Mouse (Mus musculus) liver, embryonic 14.5 days (tissue): Measurements from ENCODE around the gene Ssbp3. TPM values are rescaled to one million over a fixed set of nuclear protein-coding genes. Genes with fewer than 3 reads are reported as not detected.

Experiments
- ATAC-seq: fragments of 200-750 bp; cut with Nextera tagmentation; 2 replicates; pipeline ENCODE4 v1.8.0; 2017; ENCODE audit warnings: moderate number of reproducible peaks, mild to moderate bottlenecking, moderate library complexity; ENCODE audit not compliant: insufficient read depth
- DNase-seq, 3 experiments: peaks; one replicate each; pipeline ENCODE4 v3.0.0-alpha.2; 2012 to 2013; ENCODE audit warnings: low read depth in 3 of 3, low spot score in 3 of 3
- H3K27ac ChIP-seq: fragments of 300-500 bp; sonication (generic); 2 replicates; pipeline ENCODE4 v1.5.1; 2014; ENCODE audit warnings: moderate library complexity, mild to moderate bottlenecking, control low read depth, inconsistent platforms
- H3K27me3 ChIP-seq: fragments of 300-500 bp; sonication (generic); 2 replicates; pipeline ENCODE4 v1.6.1; 2014; ENCODE audit warnings: mild to moderate bottlenecking, low read length, moderate library complexity; ENCODE audit not compliant: control insufficient read depth, insufficient read depth
- H3K36me3 ChIP-seq: fragments of 300-500 bp; sonication (generic); replicated peaks from 2 replicates; pipeline ENCODE4 v1.6.1; 2014; ENCODE audit warnings: low read depth; ENCODE audit not compliant: control insufficient read depth, insufficient read depth
- H3K4me1 ChIP-seq, 2 experiments: fragments of 200-500 bp in 1 of 2; fragments of 300-500 bp in 1 of 2; sonication (generic) in 1 of 2; replicated peaks; 2 replicates each; pipeline ENCODE4 v1.6.1; 2012 to 2014; ENCODE audit warnings: antibody characterized with exemption in 1 of 2, inconsistent platforms in 1 of 2, low read length in 1 of 2; ENCODE audit not compliant: control insufficient read depth in 2 of 2, insufficient read depth in 2 of 2
- H3K4me2 ChIP-seq: fragments of 300-500 bp; sonication (generic); 2 replicates; pipeline ENCODE4 v1.6.1; 2014; ENCODE audit warnings: low read depth, mild to moderate bottlenecking, control low read depth, moderate library complexity
- H3K4me3 ChIP-seq, 2 experiments: fragments of 200-500 bp in 1 of 2; fragments of 300-500 bp in 1 of 2; sonication (generic) in 1 of 2; 2 replicates each; pipeline ENCODE4 v1.5.1; 2012 to 2014; ENCODE audit warnings: low read depth in 2 of 2, low read length in 2 of 2, mild to moderate bottlenecking in 2 of 2, control low read depth in 1 of 2, inconsistent platforms in 1 of 2, moderate library complexity in 1 of 2; ENCODE audit not compliant: insufficient read depth in 1 of 2
- H3K9ac ChIP-seq: fragments of 300-500 bp; sonication (generic); replicated peaks from 2 replicates; pipeline ENCODE4 v1.6.1; 2014; ENCODE audit warnings: mild to moderate bottlenecking, control low read depth, moderate library complexity
- H3K9me3 ChIP-seq: fragments of 300-500 bp; sonication (generic); 2 replicates; pipeline ENCODE4 v1.6.1; 2016; ENCODE audit warnings: low read length, mixed read lengths; ENCODE audit not compliant: control insufficient read depth
- CTCF ChIP-seq: IDR thresholded peaks from 2 replicates; pipeline ENCODE4 v1.5.1; 2016; ENCODE audit warnings: antibody characterized with exemption, low read depth, control low read depth
- EP300 ChIP-seq: IDR thresholded peaks from 2 replicates; pipeline ENCODE4 v1.6.1; 2016; ENCODE audit warnings: antibody characterized with exemption, low read depth
- WGBS: fragments of 180-500 bp; shearing (Covaris S2); extraction: QIAGEN DNeasy Blood & Tissue Kit; methylation state at CpG from one replicate; pipeline ENCODE4 v1.1.7; 2014; ENCODE audit not compliant: insufficient replicate concordance; 5-methylcytosine and 5-hydroxymethylcytosine counted together
- polyA plus RNA-seq, 2 experiments: library from polyadenylated mRNA; depleted of rRNA in 1 of 2; stranded (reverse) in 1 of 2; unstranded in 1 of 2; fragments of >200 nt; fragmentation: Nextera tagmentation in 1 of 2; extraction: Ambion mirVana in 1 of 2; gene quantifications; 2 replicates each; pipeline versions ENCODE4 v1.2.1 to v1.2.3; 2012 to 2014

Gene Ssbp3
- polyA plus RNA-seq, 2 experiments: 33.0 to 52.1 TPM

DNA sequence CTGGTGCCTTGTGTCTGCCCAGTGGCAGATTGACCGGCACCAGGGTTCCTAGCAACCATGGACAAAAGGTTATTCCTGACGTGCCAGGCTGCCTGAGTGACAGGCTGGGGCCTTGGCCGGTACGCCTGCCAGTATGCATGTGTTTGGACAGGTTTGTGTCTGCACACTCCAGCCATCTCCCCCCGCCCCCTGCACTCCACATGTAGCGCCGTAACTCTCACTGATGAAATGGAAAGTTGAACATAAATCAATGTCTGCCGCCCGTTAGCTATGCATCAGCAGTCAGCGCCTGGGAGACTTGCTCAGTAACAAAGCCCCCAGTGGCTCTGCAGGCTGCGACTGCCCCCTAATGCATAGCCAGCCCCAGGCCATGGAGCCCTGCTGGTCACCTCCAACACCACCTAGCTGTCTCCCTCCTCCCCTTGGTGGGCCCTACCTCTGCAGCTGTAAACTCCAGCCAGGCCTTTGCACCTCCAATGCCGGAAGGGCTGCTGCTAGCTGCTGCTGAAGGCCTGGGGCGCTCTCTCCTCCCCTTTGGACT, 105.5 kb downstream of the Ssbp3 start:
- Histone ChIP-seq H3K27ac (no peak overlapping the region), H3K9ac (no peak overlapping the region), H3K4me2 (no peak overlapping the region), H3K36me3 (0 out of 2 replicates have a peak, but pooled peaks cover 2% of the 10 kb centered on the region), H3K4me1 (peaks cover 0 to 5% of the 10 kb centered on the region in 2 experiments; a peak in 2 of 4 replicates), H3K9me3 (no peaks in the 10 kb centered on the region), H3K4me3 (no peak overlapping the region), H3K27me3 (no peaks in the 10 kb centered on the region)
- no peak for DNase-seq
- TF ChIP-seq CTCF (no peak), EP300 (no peak)
- ATAC-seq: no peak
- WGBS: 84% methylated on average over 13 of the region's 13 CpGs

DNA sequence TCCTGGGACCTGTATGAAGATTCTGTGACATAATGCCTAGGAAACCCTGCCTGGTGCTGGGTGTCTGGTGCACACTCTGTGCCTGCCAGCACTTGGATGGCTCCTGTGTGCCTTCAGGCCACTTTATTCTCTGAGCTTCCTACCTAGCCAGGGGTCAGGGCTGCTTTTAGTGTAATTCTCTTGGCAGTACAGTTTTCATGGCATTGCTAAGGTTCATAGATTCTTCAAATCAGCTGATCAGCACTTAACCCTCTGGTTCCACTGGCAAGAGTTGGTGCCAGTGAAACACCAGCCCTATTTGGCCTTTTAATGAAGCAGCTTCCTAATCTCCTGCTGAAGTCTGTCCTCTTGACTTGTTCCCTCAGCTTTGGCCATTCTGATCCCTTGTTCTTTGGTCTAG, 106.8 kb downstream of the Ssbp3 start:
- Histone ChIP-seq H3K4me2 (no peak overlapping the region), H3K27ac (no peak overlapping the region), H3K27me3 (no peaks in the 10 kb centered on the region), H3K9me3 (no peaks in the 10 kb centered on the region), H3K36me3 (0 out of 2 replicates have a peak, but pooled peaks cover under 1% of the 10 kb centered on the region), H3K4me1 (peaks cover 0 to 8% of the 10 kb centered on the region in 2 experiments; a peak in 2 of 4 replicates), H3K9ac (no peak overlapping the region), H3K4me3 (no peak overlapping the region)
- TF ChIP-seq CTCF: no peak
- no peak for TF ChIP-seq EP300
- DNase-seq: no peak
- ATAC-seq: no peak

DNA sequence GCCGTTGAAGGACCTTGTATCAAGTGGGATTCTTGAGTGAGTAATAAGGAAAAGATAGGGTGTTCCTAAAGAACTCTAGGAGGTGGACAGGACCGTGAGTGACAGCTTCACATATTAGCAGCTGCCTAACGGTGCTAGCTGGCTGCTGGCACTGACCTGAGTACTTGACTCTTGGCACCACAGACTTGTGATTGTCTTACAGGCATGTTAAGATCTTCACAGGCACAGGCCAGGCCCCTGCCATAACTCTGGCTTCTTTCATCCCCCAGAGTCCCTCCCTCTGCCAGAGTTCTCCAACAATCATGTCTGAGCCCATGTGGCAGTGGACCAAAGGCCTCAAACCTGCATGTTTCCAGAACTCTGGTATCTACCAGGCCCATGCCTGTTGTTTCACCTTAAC, 108.0 kb downstream of the Ssbp3 start:
- H3K27ac ChIP-seq: no peak overlapping the region
- H3K36me3 ChIP-seq: no peaks in the 10 kb centered on the region
- TF ChIP-seq CTCF (no peak), EP300 (no peak)
- H3K4me2 ChIP-seq: no peak overlapping the region
- ATAC-seq (no peak), DNase-seq (no peak)
- 87% methylated on average over 3 of the region's 3 CpGs for WGBS
- no peaks in the 10 kb centered on the region for H3K27me3 ChIP-seq
- H3K9me3 ChIP-seq: no peaks in the 10 kb centered on the region
- H3K4me1 ChIP-seq: peaks cover 0 to 8% of the 10 kb centered on the region in 2 experiments; a peak in 2 of 4 replicates
- no peak overlapping the region for H3K9ac ChIP-seq
- no peak overlapping the region for H3K4me3 ChIP-seq

DNA sequence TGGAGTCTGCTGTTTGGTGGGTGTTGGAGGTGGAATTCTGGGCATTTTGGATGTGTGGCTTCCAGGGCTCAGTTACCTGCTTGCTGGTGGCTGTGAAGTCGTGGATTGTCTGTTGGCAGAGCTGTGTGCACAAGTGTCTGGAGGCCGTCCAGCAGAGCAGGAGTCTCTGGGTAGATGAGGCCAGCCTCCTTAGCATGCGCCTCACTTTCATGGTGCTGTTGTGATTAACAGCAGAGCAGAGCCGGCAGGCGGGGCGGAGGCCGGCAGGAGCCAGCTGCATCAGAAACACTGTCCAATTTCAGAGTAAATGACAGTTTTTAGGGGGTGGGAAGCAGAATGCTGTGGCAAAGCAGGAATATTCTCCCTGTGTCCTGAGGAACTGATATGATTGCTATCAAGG, 108.5 kb downstream of the Ssbp3 start:
- Histone ChIP-seq H3K27ac (no peak overlapping the region), H3K4me2 (no peak overlapping the region), H3K4me3 (no peak overlapping the region), H3K9me3 (no peaks in the 10 kb centered on the region), H3K9ac (no peak overlapping the region), H3K27me3 (no peaks in the 10 kb centered on the region), H3K36me3 (no peaks in the 10 kb centered on the region), H3K4me1 (peaks cover 0 to 8% of the 10 kb centered on the region in 2 experiments; a peak in 2 of 4 replicates)
- TF ChIP-seq CTCF: no peak
- 79% methylated on average over 7 of the region's 7 CpGs for WGBS
- no peak for DNase-seq
- no peak for ATAC-seq

DNA sequence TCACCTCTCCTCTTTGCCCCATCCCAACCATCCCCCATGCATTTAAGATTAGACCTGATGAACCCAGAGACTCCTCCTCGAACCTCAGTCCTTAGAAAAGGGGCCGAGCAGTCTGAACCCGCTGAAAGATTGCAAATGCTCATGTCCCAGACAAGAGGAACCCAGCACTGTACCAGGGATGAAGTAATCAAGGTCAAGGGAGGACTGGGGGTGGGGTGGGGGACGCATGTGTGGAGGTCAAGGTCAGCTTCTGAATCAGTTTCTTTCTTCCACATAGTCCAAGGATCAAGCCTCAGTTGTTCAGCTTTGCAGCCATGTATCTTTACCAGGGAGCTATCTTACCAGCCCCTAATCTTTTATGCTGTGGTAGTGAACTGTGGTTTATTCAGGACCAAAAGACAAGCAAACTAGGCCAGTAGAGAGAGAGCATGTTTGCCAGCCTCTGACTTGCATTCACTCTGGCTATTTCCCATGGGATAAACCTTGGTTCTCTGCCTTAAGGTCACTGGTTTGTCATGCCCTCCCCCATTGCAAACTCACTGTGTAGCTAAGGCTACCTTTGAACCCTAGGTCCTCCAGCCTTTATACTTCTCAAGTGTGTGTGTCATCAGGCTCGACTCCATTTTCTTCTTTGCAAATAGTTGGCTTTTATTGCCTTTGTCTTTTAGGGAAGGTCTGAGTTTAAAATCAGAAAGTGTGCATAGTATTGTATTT, 109.9 kb downstream of the Ssbp3 start:
- no peaks in the 10 kb centered on the region for H3K9me3 ChIP-seq

More for the DNA sequence above, 109.9 kb downstream of the Ssbp3 start:
- TF ChIP-seq EP300: no peak
- TF ChIP-seq CTCF: no peak
- peaks cover 0 to 8% of the 10 kb centered on the region in 2 experiments; a peak in 2 of 4 replicates for H3K4me1 ChIP-seq
- no peak overlapping the region for H3K9ac ChIP-seq
- no peak overlapping the region for H3K4me3 ChIP-seq
- no peak overlapping the region for H3K27ac ChIP-seq
- no peaks in the 10 kb centered on the region for H3K36me3 ChIP-seq
- no peak for ATAC-seq
- 64% methylated on average over 5 of the region's 5 CpGs for WGBS
- no peak for DNase-seq
- H3K4me2 ChIP-seq: no peak overlapping the region
- no peaks in the 10 kb centered on the region for H3K27me3 ChIP-seq
